Mouse (Mus musculus) kidney, adult 9 months (tissue): ENCODE results near the gene Gm29289.
"Not testable (repeated sequence)": the region's sequence is repeated elsewhere in the genome, so short reads cannot be mapped to it uniquely, and the experiment has no call there.

Source experiments
- DNase-seq: peaks from one replicate; pipeline ENCODE4 v3.0.0; 2022

Gm29289 gene

GRCm38 (mm10) chrY:2932282-2932681 is at the start of gene Gm29289:
Gene Gm29289, plus strand, starts transcription at chrY:2932582.
- DNase-seq, result not testable (repeated sequence)

DNA sequence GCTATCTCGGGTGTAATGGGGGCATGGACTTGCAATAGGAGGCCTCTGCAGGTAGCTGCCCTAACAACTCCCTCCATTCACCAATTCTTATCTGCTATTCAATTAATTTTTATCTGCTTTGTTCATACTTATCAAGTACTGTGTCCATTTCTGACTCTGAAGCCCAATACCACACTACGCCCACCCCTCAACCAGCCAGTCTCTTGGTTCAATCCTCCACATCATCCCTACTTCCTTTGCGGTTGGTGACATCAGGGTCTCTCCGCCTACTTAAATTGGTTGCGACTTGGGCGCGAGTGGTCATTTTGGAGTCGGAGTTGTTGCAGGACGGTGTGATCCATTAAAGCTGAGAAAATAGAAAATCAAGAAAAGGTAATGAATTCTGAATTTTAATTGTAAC is 31.7 kb upstream of the Gm29289 start, which contains the start of gene Gm10352:
Gene Gm10352 (plus strand): TSS at position 301 of the 400 bp plus-strand sequence.
- not testable (repeated sequence) for DNase-seq
